Mouse (Mus musculus) E14TG2a.4 (cell line): ENCODE measurements around the gene Plscr3.
"Not testable (repeated sequence)": the region's sequence is repeated elsewhere in the genome, so short reads cannot be mapped to it uniquely, and the experiment has no call there.

Experiments
- H3K27me3 ChIP-seq: 2 replicates; pipeline ENCODE4 v1.6.1; 2014; ENCODE audit warnings: low read length, control low read depth; ENCODE audit not compliant: insufficient read depth
- H3K36me3 ChIP-seq: 2 replicates; pipeline ENCODE4 v1.6.1; 2014; ENCODE audit warnings: low read length, control low read depth; ENCODE audit not compliant: insufficient read depth
- H3K4me1 ChIP-seq: replicated peaks from 2 replicates; pipeline ENCODE4 v1.6.1; 2014; ENCODE audit warnings: low read depth, low read length, control low read depth
- H3K4me3 ChIP-seq: replicated peaks from 2 replicates; pipeline ENCODE4 v1.5.1; 2014; ENCODE audit warnings: mild to moderate bottlenecking, low read length
- H3K9me3 ChIP-seq: 2 replicates; pipeline ENCODE4 v1.6.1; 2014; ENCODE audit warnings: low read length, control low read depth
- CTCF ChIP-seq: conservative IDR thresholded peaks from 2 replicates; pipeline ENCODE4 v1.5.1; 2014; ENCODE audit warnings: low read length
- NANOG ChIP-seq: IDR thresholded peaks from 2 replicates; pipeline ENCODE4 v1.6.1; 2014; ENCODE audit warnings: borderline replicate concordance, low read length, mixed read lengths
- POU5F1 ChIP-seq: IDR thresholded peaks from 2 replicates; pipeline ENCODE4 v1.6.1; 2014; ENCODE audit warnings: low read length, borderline replicate concordance

Plscr3 gene

DNA sequence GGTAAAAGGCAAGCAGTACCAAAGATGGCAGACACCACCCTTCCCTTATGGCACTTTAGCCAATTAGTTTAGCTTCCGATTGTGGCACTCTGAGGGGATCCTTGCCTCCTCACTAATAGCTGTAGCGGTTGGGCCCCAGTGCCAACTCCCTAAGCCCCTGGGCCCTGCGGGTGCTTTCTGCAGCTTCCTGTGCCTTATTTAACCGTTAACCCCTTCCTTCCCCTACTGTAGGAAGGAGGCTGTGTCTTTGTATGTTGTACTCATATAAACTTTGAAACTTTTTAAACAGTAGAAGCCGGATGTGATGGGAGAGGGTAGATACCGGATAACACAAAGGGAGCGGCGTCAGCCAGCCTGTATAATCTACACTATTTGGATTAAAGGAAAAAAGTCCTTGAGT, 4.6 kb downstream of the Plscr3 start:
- TF ChIP-seq CTCF: no peak
- TF ChIP-seq NANOG: no peak
- TF ChIP-seq POU5F1: no peak
- Histone ChIP-seq H3K4me3 (no peak overlapping the region), H3K27me3 (peaks cover 22% of the 10 kb centered on the region), H3K9me3 (no peaks in the 10 kb centered on the region), H3K4me1 (peaks cover 65% of the 10 kb centered on the region), H3K36me3 (peaks cover 61% of the 10 kb centered on the region)

DNA sequence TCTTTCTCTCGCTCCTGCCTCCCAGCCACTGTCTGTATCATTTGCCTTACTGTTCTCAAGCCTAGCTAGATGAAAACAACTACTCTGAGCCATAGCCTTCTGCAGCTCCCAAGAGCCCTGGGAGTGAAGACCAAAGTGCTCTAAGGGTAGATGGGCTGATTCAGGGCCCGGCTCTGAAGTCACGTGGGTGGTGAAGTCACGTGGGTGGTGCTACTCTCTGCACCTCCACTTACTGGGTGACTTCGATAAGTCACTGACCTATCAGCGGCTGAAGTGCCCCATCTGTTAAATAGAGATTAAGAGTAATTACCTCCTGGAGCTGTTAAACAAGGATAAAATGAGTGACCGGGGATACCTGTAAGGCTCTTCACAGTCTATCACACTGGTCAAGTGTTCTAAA, 7.8 kb downstream of the Plscr3 start:
- Histone ChIP-seq H3K27me3 (peaks cover 25% of the 10 kb centered on the region), H3K36me3 (peaks cover 59% of the 10 kb centered on the region), H3K4me1 (peaks cover 70% of the 10 kb centered on the region), H3K9me3 (no peaks in the 10 kb centered on the region), H3K4me3 (0 out of 2 replicates have a peak overlapping the region, but pooled peaks have one; percentile 13)
- no peak for TF ChIP-seq CTCF
- no peak for TF ChIP-seq NANOG
- no peak for TF ChIP-seq POU5F1

DNA sequence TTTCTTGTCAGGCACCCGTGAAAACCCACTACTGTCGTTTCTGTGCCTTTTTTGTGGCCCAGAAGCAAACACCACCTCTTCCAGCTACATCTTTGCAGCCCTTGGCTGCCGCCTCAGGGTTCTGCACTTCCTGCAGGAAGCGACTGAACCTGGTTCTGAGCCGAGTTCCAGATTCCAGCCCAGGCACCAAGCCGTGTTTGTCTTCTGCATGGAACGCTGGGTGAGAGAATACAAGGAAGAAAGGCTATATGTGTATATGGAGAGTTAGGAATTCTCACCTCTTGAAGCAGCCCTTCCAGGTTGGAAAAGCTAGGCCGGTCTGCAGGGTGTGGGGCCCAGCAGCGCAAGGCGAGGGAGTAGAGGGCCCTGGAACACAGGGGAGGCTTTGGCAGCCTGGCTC, 8.5 kb downstream of the Plscr3 start:
- no peak for TF ChIP-seq POU5F1
- TF ChIP-seq NANOG: no peak
- TF ChIP-seq CTCF: no peak
- Histone ChIP-seq H3K36me3 (peaks cover 52% of the 10 kb centered on the region), H3K27me3 (peaks cover 27% of the 10 kb centered on the region), H3K9me3 (no peaks in the 10 kb centered on the region), H3K4me1 (peaks cover 74% of the 10 kb centered on the region), H3K4me3 (peak overlapping the region; percentile 45)

DNA sequence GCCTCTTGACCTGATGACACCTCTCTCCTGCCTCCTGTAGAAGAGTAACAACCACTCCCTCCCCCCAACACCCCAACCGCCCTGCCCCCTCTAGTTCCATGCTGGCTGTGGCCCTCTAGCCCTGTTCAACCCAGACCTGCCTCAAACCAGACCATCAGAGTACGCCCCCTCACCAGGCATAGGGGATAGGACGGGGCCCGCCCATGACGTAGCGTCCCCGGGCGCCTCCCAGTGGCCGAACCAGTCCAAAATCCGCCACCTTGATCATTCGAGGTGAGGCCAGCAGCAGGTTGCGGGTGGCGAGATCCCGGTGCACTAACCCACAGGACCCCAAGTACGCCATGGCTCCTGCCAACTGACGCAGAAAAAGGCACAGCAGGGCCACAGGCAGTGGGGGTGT, 9.2 kb downstream of the Plscr3 start:
- peak overlapping the region; percentile 75 for H3K4me3 ChIP-seq
- H3K9me3 ChIP-seq: no peaks in the 10 kb centered on the region
- H3K27me3 ChIP-seq: peaks cover 27% of the 10 kb centered on the region
- peaks cover 45% of the 10 kb centered on the region for H3K36me3 ChIP-seq
- TF ChIP-seq CTCF (peak; percentile 33), POU5F1 (no peak), NANOG (no peak)
- peaks cover 71% of the 10 kb centered on the region for H3K4me1 ChIP-seq

DNA sequence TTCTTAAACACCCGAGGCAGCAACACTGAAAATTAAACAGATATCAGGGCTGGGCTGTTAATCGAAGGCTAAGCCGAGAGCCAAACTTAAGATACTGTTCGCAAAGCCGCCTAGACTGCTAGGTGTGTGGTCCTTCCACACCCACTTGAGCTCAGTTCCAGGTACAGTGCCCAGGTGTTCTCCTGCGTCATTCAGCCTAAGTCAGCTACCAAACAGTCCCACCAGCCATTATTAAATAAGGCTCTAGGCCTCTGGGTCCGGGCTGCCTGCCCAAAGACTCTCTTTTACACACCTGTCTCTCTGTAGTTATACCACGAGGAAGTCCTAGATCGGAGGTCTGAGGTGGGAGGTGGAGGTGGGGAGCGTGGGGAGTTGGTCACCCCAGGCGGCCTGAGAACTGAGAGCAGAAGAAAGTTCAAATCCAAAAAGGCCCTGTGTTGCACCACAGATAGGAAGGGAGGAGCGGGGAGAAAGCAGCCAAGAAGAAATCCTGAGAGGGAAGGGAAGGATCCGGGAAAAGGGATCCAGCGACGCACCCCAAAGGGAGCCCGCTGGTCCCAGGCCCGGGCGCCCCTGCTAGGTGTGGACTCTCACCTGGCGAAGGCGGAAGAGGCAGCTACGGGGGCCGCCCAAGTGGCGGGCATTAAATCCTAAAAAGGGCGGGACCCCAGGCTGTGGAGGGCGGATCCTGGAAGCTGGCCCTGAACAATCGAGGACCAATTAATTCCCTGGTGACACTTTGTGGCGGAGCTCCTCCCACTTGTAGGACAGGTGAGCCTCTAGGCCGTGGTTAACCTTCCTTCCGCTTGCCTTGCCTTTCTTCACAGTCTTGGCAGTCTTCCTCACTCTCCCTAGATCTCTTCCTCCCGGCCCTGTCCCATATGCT, 12.2 kb downstream of the Plscr3 start, which contains the start of gene Tnk1:
Tnk1 (minus strand) TSS at position 618 of the 886 bp plus-strand sequence.
- peaks cover 59% of the 10 kb centered on the region for H3K4me1 ChIP-seq
- H3K36me3 ChIP-seq: peaks cover 15% of the 10 kb centered on the region
- TF ChIP-seq NANOG (no peak), POU5F1 (no peak), CTCF (no peak)
- H3K4me3 ChIP-seq: peak within 1 kb of the TSS; percentile 75
- peaks cover 27% of the 10 kb centered on the region for H3K27me3 ChIP-seq
- no peaks in the 10 kb centered on the region for H3K9me3 ChIP-seq

DNA sequence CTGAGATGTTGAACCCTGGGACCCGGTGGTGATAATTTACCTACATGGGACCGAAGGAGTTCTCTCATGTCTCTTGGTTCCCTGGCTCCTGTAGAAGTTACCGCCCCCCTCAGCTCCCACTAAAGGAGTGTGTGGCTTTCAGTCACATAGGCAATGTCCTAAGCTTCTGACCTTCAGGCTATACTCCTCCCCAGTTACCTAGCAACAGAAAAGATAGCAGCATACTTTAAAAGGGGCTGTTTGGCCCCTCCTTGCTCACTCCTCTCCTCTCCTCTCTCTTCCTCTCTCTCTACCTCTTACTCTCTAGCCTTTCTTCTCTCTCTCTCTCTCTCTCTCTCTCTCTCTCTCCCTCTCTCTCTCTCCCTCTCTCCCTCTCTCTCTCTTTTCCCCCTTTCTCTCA, 17.6 kb downstream of the Plscr3 start:
- not testable (repeated sequence) for H3K4me3 ChIP-seq, H3K27me3 ChIP-seq, H3K36me3 ChIP-seq, H3K9me3 ChIP-seq
- peaks cover 53% of the 10 kb centered on the region for H3K4me1 ChIP-seq

DNA sequence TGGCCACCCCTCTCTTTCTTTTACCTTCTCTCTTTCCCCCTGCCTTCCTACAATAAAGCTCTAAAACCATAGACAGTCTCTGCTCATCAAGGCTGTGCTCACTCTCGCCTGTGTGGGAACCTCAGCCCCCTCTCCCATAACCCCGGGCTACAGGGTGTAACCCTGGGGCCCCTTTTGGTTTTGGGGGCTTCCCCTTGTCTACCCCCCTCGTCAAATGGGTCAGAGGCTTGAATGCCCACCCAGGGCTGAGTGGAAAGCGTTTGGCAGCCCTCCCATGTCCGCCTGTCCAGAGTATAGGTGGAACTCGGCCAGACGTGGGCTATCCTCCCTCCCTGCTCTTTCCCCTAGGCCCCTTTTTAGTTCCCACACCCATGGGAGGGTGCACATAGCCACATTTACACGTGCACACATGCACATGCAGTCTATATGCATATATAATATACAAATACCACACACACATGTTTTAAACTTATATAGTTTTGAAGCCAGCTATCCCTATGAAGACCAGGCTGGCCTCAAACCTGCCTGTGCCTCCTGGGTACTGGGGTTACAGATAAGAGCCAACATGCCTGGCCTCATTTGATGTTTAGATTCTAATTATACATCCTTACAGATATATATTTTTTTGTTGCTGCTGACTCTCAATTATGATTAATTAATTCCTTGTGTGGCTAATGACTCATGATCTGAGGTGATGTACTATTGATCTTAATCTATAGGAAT, 18.1 kb downstream of the Plscr3 start:
- Histone ChIP-seq H3K4me3 (no peak overlapping the region), H3K4me1 (peaks cover 47% of the 10 kb centered on the region), H3K9me3 (no peaks in the 10 kb centered on the region), H3K36me3 (no peaks in the 10 kb centered on the region), H3K27me3 (peaks cover 3% of the 10 kb centered on the region)
- TF ChIP-seq NANOG (no peak), POU5F1 (no peak), CTCF (no peak)

DNA sequence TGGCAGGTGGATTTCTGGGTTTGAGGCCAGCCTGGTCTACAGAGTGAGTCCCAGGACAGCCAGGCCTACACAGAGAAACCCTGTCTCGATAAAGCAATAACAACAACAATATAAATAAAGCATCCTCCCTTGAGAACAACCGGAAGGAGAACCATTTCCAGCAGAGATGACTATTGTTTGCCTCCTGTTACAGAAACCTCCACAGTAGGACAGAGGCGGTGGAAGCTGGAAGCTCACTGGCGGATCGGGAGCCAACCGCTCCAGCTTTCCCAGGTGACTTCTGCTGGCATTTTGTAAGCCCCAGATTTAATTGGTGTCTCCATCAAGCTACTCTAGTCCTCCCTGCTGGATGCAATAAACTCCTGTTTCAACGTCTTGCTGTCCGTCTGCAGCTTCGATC, 19.4 kb downstream of the Plscr3 start:
- H3K36me3 ChIP-seq: no peaks in the 10 kb centered on the region
- H3K27me3 ChIP-seq: peaks cover 2% of the 10 kb centered on the region; the same call in 1 of the 2 replicates
- no peaks in the 10 kb centered on the region for H3K9me3 ChIP-seq
- no peak for TF ChIP-seq NANOG
- no peak for TF ChIP-seq POU5F1
- TF ChIP-seq CTCF: no peak
- no peak overlapping the region for H3K4me3 ChIP-seq
- peaks cover 46% of the 10 kb centered on the region for H3K4me1 ChIP-seq
